Mouse (Mus musculus): ENCODE results near the gene Tmco4. TPM values are rescaled to one million over a fixed set of nuclear protein-coding genes. Genes with fewer than 3 reads are reported as not detected.

Gene Tmco4
- polyA plus RNA-seq, 1 experiment from 2014 or later, result 3.0 TPM

DNA sequence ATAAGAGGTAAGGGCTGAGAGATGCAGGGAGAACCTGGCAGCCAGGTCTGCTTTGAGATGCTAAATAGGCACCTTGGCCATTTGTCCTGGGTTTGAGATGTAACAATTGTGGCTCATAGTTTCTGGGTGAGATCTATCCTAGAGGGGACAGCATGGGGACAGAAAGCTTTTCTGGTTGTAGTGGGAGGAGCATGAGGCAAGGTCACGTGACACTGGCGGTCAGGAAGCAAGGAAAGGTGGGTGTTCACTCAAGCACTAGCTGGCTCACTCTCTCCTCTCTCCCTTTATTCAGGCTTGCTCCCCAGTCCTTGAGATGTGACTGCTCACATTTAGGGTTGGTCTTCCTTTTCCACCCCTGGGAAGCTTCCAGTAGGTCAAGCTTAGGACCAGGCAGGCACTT is 28.3 kb downstream of the Tmco4 start:
- 33% methylated on average over 2 of the region's 2 CpGs for WGBS (ENCODE audit: insufficient replicate concordance)
- Histone ChIP-seq H3K9ac (ENCODE audit: low read depth, low read length) (no peak overlapping the region), H3K4me3 (ENCODE audit: low read depth, low read length) (no peak overlapping the region), H3K27ac (ENCODE audit: low read depth, low read length) (no peak overlapping the region), H3K4me1 (ENCODE audit: control insufficient read depth, insufficient read depth, low read length) (no peaks in the 10 kb centered on the region), H3K36me3 (ENCODE audit: control insufficient read depth, insufficient read depth, low read length) (no peaks in the 10 kb centered on the region), H3K4me2 (peak overlapping the region; percentile 37; the same call in 1 of the 2 replicates), H3K27me3 (ENCODE audit: control insufficient read depth, insufficient read depth, low read length) (no peaks in the 10 kb centered on the region), H3K9me3 (replicated peaks; ENCODE audit: control insufficient read depth, low read length) (no peaks in the 10 kb centered on the region)
- no peak for ATAC-seq (replicated peaks; ENCODE audit: insufficient number of reproducible peaks, low FRiP score, low TSS enrichment)

DNA sequence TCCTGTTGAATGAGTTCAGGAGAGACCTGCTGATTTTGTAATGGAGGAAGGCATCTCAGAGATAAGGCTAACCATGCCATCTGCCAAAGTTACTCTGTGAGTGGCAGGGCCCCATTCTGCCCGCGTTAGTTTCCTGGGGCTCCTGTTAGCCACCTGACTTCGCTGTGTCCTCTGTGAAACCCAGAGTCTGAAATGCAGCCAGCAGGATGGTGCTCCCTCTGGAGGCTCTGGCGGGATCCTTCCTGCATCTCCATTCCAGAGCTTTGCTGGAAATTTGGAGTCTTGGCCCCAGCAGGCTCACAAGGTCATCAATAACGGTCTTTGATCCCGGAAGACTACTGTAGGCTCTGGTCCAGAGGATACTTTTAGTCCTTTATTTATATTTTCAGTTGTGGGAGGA is 28.7 kb downstream of the Tmco4 start:
- no peak overlapping the region for H3K9ac ChIP-seq (ENCODE audit: low read depth, low read length)
- no peaks in the 10 kb centered on the region for H3K27me3 ChIP-seq (ENCODE audit: control insufficient read depth, insufficient read depth, low read length)
- H3K4me3 ChIP-seq (ENCODE audit: low read depth, low read length), result no peak overlapping the region
- H3K4me1 ChIP-seq (ENCODE audit: control insufficient read depth, insufficient read depth, low read length), result no peaks in the 10 kb centered on the region
- no peaks in the 10 kb centered on the region for H3K36me3 ChIP-seq (ENCODE audit: control insufficient read depth, insufficient read depth, low read length)
- WGBS (ENCODE audit: insufficient replicate concordance), result 23% methylated on average over 6 of the region's 6 CpGs
- peak overlapping the region; percentile 37; the same call in 1 of the 2 replicates for H3K4me2 ChIP-seq
- no peak for ATAC-seq (replicated peaks; ENCODE audit: insufficient number of reproducible peaks, low FRiP score, low TSS enrichment)
- no peak overlapping the region for H3K27ac ChIP-seq (ENCODE audit: low read depth, low read length)
- H3K9me3 ChIP-seq (replicated peaks; ENCODE audit: control insufficient read depth, low read length), result no peaks in the 10 kb centered on the region

DNA sequence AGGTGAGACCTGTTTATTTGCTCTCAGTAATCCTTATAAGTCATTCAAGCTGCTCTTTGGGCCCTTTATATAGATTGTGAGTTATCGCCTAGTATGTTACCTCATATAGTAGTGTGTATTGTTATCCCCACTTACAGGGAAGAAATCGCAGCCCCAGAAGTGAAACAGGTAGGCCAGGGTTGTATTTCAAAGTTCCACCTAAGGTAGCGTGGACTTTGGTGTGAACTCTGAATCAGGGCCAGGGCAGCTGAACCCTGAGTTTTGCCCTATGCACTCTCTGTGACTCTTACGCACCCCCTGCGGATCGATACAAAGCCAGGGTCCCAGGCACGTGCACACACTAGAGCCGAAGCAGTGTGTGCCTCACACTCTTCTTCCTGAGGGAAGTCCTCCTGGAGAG is 31.4 kb downstream of the Tmco4 start:
- WGBS (ENCODE audit: insufficient replicate concordance), result 74% methylated on average over 8 of the region's 8 CpGs
- no peak for ATAC-seq (replicated peaks; ENCODE audit: insufficient number of reproducible peaks, low FRiP score, low TSS enrichment)
- no peak overlapping the region for H3K9ac ChIP-seq (ENCODE audit: low read depth, low read length)

DNA sequence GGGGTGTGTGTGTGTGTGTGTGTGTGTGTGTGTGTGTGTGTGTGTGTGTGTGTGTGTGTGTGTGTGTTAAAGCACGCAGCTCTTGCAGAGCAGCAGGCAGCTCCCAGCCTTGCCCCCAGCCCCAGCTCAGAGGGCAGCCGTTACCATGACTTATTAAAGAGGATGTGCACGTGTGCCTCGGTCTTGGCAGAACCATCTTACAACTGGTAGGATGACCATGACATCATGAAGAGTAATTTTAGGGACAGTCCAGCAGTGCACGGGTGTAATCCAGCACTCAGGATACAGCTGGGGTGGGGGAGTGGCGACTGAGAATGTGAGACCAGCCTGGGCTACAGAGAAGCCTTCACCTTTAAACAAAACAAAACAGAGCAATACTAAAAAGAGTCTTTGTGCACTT is 32.5 kb downstream of the Tmco4 start:
- no peak overlapping the region for H3K27ac ChIP-seq (ENCODE audit: low read depth, low read length)
- no peaks in the 10 kb centered on the region for H3K9me3 ChIP-seq (replicated peaks; ENCODE audit: control insufficient read depth, low read length)
- no peaks in the 10 kb centered on the region for H3K36me3 ChIP-seq (ENCODE audit: control insufficient read depth, insufficient read depth, low read length)
- H3K4me3 ChIP-seq (ENCODE audit: low read depth, low read length), result no peak overlapping the region
- H3K4me1 ChIP-seq (ENCODE audit: control insufficient read depth, insufficient read depth, low read length), result no peaks in the 10 kb centered on the region
- H3K27me3 ChIP-seq (ENCODE audit: control insufficient read depth, insufficient read depth, low read length), result no peaks in the 10 kb centered on the region
- no peak overlapping the region for H3K4me2 ChIP-seq
- WGBS (ENCODE audit: insufficient replicate concordance), result 69% methylated on average over 6 of the region's 6 CpGs
- H3K9ac ChIP-seq (ENCODE audit: low read depth, low read length), result no peak overlapping the region
- ATAC-seq (replicated peaks; ENCODE audit: insufficient number of reproducible peaks, low FRiP score, low TSS enrichment), result no peak

More for the DNA sequence above, 31.4 kb downstream of the Tmco4 start:
- H3K4me1 ChIP-seq (ENCODE audit: control insufficient read depth, insufficient read depth, low read length), result no peaks in the 10 kb centered on the region
- H3K9me3 ChIP-seq (replicated peaks; ENCODE audit: control insufficient read depth, low read length), result no peaks in the 10 kb centered on the region
- no peak overlapping the region for H3K4me3 ChIP-seq (ENCODE audit: low read depth, low read length)
- H3K27ac ChIP-seq (ENCODE audit: low read depth, low read length), result no peak overlapping the region
- H3K4me2 ChIP-seq, result no peak overlapping the region
- H3K27me3 ChIP-seq (ENCODE audit: control insufficient read depth, insufficient read depth, low read length), result no peaks in the 10 kb centered on the region
- no peaks in the 10 kb centered on the region for H3K36me3 ChIP-seq (ENCODE audit: control insufficient read depth, insufficient read depth, low read length)

DNA sequence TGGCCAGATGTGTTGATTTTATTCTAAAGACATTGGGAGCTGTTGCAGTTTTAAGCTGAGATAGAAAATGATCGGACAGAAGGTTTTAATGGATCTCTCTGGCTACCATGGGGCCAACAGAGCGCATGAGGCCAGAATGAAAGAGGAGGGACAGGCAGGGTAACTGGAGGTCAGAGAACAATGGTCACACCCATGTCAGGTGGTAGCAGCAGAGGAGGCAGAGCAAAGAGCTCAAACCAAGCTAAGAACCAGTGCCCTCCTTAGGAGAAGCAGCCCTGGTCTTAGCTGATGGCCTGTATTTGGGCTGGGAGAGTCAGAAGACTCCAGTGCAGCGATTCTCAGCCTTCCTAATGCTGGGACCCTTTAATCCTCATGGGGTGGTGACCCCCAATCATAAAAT is 34.7 kb downstream of the Tmco4 start:
- no peak for ATAC-seq (replicated peaks; ENCODE audit: insufficient number of reproducible peaks, low FRiP score, low TSS enrichment)
- no peak overlapping the region for H3K4me3 ChIP-seq (ENCODE audit: low read depth, low read length)

DNA sequence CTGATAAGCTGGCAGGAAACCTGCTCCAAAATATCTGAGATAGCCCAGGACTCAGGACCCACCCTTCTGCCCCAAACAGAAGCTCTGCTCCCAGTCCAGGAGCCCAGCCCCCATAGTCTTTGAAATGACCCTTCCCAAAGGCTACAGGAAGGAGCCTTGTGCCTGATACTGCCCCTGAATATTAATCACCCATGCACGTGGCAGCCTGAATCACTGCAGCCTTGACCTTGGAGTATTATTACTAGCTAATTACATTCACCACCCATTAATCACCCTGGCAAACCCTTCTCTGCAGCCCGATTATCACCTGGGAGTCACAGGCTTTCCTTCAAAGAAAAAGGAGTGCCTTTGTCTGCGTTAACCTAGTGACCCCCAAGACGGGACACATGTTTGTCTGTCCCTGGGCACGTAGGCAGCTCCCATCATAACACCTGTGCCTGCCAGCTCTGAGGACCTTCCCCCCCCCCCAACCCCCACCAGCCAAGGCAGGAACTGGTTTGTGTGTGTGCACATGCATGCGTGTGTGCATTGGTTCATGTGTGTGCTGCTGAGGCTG is 35.4 kb downstream of the Tmco4 start:
- Histone ChIP-seq H3K4me2 (no peak overlapping the region), H3K27ac (ENCODE audit: low read depth, low read length) (no peak overlapping the region), H3K4me3 (ENCODE audit: low read depth, low read length) (no peak overlapping the region), H3K4me1 (ENCODE audit: control insufficient read depth, insufficient read depth, low read length) (no peaks in the 10 kb centered on the region), H3K9me3 (replicated peaks; ENCODE audit: control insufficient read depth, low read length) (no peaks in the 10 kb centered on the region), H3K9ac (ENCODE audit: low read depth, low read length) (no peak overlapping the region), H3K27me3 (ENCODE audit: control insufficient read depth, insufficient read depth, low read length) (no peaks in the 10 kb centered on the region), H3K36me3 (ENCODE audit: control insufficient read depth, insufficient read depth, low read length) (no peaks in the 10 kb centered on the region)
- WGBS (ENCODE audit: insufficient replicate concordance), result 51% methylated on average over 6 of the region's 6 CpGs
- no peak for ATAC-seq (replicated peaks; ENCODE audit: insufficient number of reproducible peaks, low FRiP score, low TSS enrichment)

More for the DNA sequence above, 34.7 kb downstream of the Tmco4 start:
- Histone ChIP-seq H3K4me1 (ENCODE audit: control insufficient read depth, insufficient read depth, low read length) (no peaks in the 10 kb centered on the region), H3K9ac (ENCODE audit: low read depth, low read length) (no peak overlapping the region), H3K36me3 (ENCODE audit: control insufficient read depth, insufficient read depth, low read length) (no peaks in the 10 kb centered on the region), H3K27me3 (ENCODE audit: control insufficient read depth, insufficient read depth, low read length) (no peaks in the 10 kb centered on the region), H3K4me2 (no peak overlapping the region), H3K27ac (ENCODE audit: low read depth, low read length) (no peak overlapping the region), H3K9me3 (replicated peaks; ENCODE audit: control insufficient read depth, low read length) (no peaks in the 10 kb centered on the region)
- WGBS (ENCODE audit: insufficient replicate concordance), result 84% methylated on average over 3 of the region's 3 CpGs

DNA sequence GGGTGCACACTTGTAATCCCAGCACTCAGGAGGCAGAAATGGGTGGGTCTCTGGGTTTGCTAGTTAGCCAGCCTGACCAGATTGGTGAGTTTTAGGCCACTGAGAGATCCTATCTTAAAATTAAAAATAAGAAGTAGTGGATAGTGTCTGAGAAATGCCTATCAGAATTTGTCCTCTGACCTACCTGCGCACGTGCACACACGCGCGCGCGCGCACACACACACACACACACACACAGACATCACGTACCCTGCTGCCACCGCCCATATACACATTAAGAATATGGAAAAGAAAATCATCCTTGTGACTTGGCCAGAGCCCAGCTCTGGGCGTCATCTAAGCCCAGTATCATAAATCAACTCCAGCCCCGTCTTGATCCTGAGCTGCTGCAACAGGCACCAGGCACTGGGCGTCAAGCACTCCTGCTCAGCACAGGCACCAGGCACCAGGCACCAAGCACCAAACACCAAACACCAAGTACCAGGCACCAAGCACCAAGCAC is 38.6 kb downstream of the Tmco4 start:
- Histone ChIP-seq H3K36me3 (ENCODE audit: control insufficient read depth, insufficient read depth, low read length) (no peaks in the 10 kb centered on the region), H3K9ac (ENCODE audit: low read depth, low read length) (no peak overlapping the region), H3K4me3 (ENCODE audit: low read depth, low read length) (no peak overlapping the region), H3K9me3 (replicated peaks; ENCODE audit: control insufficient read depth, low read length) (no peaks in the 10 kb centered on the region), H3K4me2 (no peak overlapping the region), H3K27me3 (ENCODE audit: control insufficient read depth, insufficient read depth, low read length) (no peaks in the 10 kb centered on the region), H3K4me1 (ENCODE audit: control insufficient read depth, insufficient read depth, low read length) (no peaks in the 10 kb centered on the region), H3K27ac (ENCODE audit: low read depth, low read length) (no peak overlapping the region)
- 89% methylated on average over 13 of the region's 13 CpGs for WGBS (ENCODE audit: insufficient replicate concordance)
- no peak for ATAC-seq (replicated peaks; ENCODE audit: insufficient number of reproducible peaks, low FRiP score, low TSS enrichment)

DNA sequence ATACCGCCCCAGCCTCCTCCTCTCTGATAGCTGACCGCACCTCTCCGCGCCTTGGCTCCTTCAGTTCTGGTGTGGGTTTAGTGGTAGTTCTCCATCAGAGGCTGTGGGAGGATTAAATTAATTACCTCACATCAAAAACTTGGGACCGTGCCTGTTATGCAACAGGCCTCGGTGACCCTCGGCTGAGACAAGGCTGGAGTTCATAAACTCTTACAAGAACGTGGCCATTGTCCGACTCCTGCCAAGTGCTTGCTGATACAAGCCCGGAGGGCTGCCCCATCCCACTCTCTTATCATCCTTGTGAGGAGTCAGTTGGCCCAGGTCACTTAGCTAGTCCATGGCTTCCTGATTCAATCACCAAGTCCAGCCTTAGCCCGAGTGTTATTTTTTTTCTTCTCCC is 40.6 kb downstream of the Tmco4 start:
- Histone ChIP-seq H3K27me3 (ENCODE audit: control insufficient read depth, insufficient read depth, low read length) (no peaks in the 10 kb centered on the region), H3K4me1 (ENCODE audit: control insufficient read depth, insufficient read depth, low read length) (no peaks in the 10 kb centered on the region), H3K9ac (ENCODE audit: low read depth, low read length) (no peak overlapping the region), H3K4me3 (ENCODE audit: low read depth, low read length) (no peak overlapping the region), H3K4me2 (no peak overlapping the region), H3K27ac (ENCODE audit: low read depth, low read length) (no peak overlapping the region), H3K36me3 (ENCODE audit: control insufficient read depth, insufficient read depth, low read length) (no peaks in the 10 kb centered on the region), H3K9me3 (replicated peaks; ENCODE audit: control insufficient read depth, low read length) (no peaks in the 10 kb centered on the region)
- 73% methylated on average over 11 of the region's 11 CpGs for WGBS (ENCODE audit: insufficient replicate concordance)
- ATAC-seq (replicated peaks; ENCODE audit: insufficient number of reproducible peaks, low FRiP score, low TSS enrichment), result no peak

DNA sequence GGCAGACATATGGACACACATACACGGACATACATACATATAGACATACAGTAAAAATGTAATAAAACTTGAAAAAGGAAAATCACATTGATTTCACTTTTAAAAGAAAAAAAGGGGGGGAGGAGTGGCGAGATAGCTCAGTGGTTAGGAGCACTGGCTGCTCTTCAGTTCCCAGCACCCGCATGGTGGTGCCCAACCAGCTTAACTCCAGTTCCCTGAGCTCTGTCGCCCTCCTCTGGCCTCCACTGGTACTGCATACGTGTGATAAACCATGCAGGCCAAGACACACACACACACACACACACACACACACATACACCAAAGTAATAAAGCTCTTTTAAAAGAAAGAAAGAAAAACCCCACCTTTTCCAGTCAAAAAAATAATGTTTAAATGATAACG is 42.1 kb downstream of the Tmco4 start:
- H3K27me3 ChIP-seq (ENCODE audit: control insufficient read depth, insufficient read depth, low read length), result no peaks in the 10 kb centered on the region
- H3K36me3 ChIP-seq (ENCODE audit: control insufficient read depth, insufficient read depth, low read length), result no peaks in the 10 kb centered on the region
- H3K9me3 ChIP-seq (replicated peaks; ENCODE audit: control insufficient read depth, low read length), result no peaks in the 10 kb centered on the region
- WGBS (ENCODE audit: insufficient replicate concordance), result 77% methylated on average over 6 of the region's 6 CpGs
- no peak overlapping the region for H3K27ac ChIP-seq (ENCODE audit: low read depth, low read length)
- no peak overlapping the region for H3K4me2 ChIP-seq
- no peak overlapping the region for H3K9ac ChIP-seq (ENCODE audit: low read depth, low read length)
- ATAC-seq (replicated peaks; ENCODE audit: insufficient number of reproducible peaks, low FRiP score, low TSS enrichment), result no peak
- H3K4me1 ChIP-seq (ENCODE audit: control insufficient read depth, insufficient read depth, low read length), result peaks cover 5% of the 10 kb centered on the region; the same call in 1 of the 2 replicates
- no peak overlapping the region for H3K4me3 ChIP-seq (ENCODE audit: low read depth, low read length)
